Mouse (Mus musculus) CD4-positive, CD25-positive, alpha-beta regulatory T cell (primary cell): Measurements from ENCODE around the gene Rad18. TPM values are rescaled to one million over a fixed set of nuclear protein-coding genes. Genes with fewer than 3 reads are reported as not detected.

Experiments
- polyA plus RNA-seq: library from polyadenylated mRNA; unstranded; fragments of 100-300 nt; shearing (Covaris generic); gene quantifications from one replicate; pipeline ENCODE4 v1.2.1, GENCODE M21; 2017

Gene Rad18
- polyA plus RNA-seq, result 40.0 TPM

DNA sequence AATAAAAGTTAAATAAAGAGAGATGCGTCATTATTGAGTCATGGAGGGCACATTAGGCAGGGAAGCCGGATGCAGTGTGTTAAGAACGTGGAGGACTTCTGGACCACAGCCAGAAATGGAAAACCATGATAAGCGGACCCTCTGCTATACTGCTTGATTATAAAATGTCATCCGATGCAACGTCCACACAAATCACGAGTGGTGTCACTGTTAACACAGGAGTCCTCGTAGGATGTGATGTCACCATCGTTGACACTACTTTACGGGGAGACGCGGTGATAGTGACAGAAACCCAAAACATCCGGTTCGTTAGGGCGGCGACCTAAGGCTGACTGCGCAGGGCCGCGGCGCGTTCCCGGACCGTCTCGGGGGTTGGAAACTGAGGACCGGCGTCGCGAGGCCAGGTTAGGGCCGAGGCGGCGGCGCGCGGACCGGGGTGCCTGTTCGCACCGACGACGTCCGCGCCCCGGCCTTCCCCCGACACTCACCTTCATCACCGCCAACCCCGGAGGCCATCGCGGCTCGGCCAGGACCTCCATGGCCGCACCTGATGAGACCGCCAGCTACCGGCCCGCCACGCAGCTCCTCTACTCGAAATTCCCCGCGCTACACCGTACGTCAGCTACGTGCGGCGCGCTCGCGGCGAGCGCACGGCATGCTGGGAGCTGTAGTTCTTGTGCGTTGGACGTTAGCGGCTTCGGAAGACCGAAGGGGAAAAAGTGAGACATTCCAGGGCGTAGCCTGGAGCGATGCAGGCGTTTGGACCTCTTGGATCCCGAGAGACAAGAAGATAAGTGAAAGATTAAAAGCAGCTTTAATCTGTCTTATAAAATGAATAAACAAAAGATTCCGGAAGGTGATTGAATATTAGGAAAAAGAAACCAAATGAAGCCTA is at the start of gene Rad18:
Gene Rad18 (minus strand): TSS at position 631 of the 895 bp plus-strand sequence.

Other genes starting within 250 kb of the Rad18 start
- not detected for gene Cav3, start 237.2 kb downstream of the Rad18 start, polyA plus RNA-seq
- gene Oxtr, start 206.7 kb downstream of the Rad18 start, polyA plus RNA-seq, result 0.06 TPM